Mouse (Mus musculus): ENCODE results near the gene Ccdc62.
A peak's percentile ranks its signal among the peaks of the same experiment; 100 is the strongest.

Gene Ccdc62

GRCm38 (mm10) chr5:123930508-123930989 lies at the start of gene Ccdc62:
Ccdc62 (plus strand) TSS chr5:123930679.
- DNase-seq, result peak; percentile 92 to 95

- no peak for DNase-seq
These were observed 49.7 kb upstream of the Ccdc62 start for GRCm38 (mm10) chr5:123880778-123881177.

GRCm38 (mm10) chr5:123883891-123884290 lies 46.6 kb upstream of the Ccdc62 start:
- no peak for DNase-seq

GRCm38 (mm10) chr5:123884332-123884731 lies 46.1 kb upstream of the Ccdc62 start:
- DNase-seq, result no peak

GRCm38 (mm10) chr5:123886365-123886764 lies 44.1 kb upstream of the Ccdc62 start:
- no peak for DNase-seq

GRCm38 (mm10) chr5:123890312-123890711 lies 40.2 kb upstream of the Ccdc62 start:
- DNase-seq, result no peak

GRCm38 (mm10) chr5:123890987-123891386 lies 39.5 kb upstream of the Ccdc62 start:
- no peak for DNase-seq

- peak; percentile 11 to 13 for DNase-seq
These were observed 38.8 kb upstream of the Ccdc62 start for GRCm38 (mm10) chr5:123891669-123892068.

GRCm38 (mm10) chr5:123893520-123893919 lies 37.0 kb upstream of the Ccdc62 start:
- no peak for DNase-seq

GRCm38 (mm10) chr5:123896395-123896794 lies 34.1 kb upstream of the Ccdc62 start:
- DNase-seq, result no peak

- DNase-seq, result no peak
These were observed 33.1 kb upstream of the Ccdc62 start for GRCm38 (mm10) chr5:123897352-123897751.

GRCm38 (mm10) chr5:123904059-123904672 lies 26.3 kb upstream of the Ccdc62 start:
- DNase-seq, result no peak

GRCm38 (mm10) chr5:123906146-123906975 lies 24.1 kb upstream of the Ccdc62 start:
- DNase-seq, result no peak

- peak; percentile 99 to 100 for DNase-seq
These were observed 23.4 kb upstream of the Ccdc62 start, which contains the start of gene Denr for GRCm38 (mm10) chr5:123906976-123907630. Denr (plus strand) TSS chr5:123907175.

- DNase-seq, result no peak
These were observed 22.9 kb upstream of the Ccdc62 start for GRCm38 (mm10) chr5:123907631-123907977.

GRCm38 (mm10) chr5:123914852-123915251 lies 15.6 kb upstream of the Ccdc62 start:
- DNase-seq, result no peak

GRCm38 (mm10) chr5:123922112-123922511 lies 8.4 kb upstream of the Ccdc62 start:
- DNase-seq, result no peak

- DNase-seq, result no peak
These were observed 3.4 kb upstream of the Ccdc62 start, which contains the start of gene Gm43518 for GRCm38 (mm10) chr5:123927118-123927517. Gm43518 (plus strand) TSS chr5:123927418.

GRCm38 (mm10) chr5:123931131-123931530 lies 652 bp downstream of the Ccdc62 start:
- no peak for DNase-seq

GRCm38 (mm10) chr5:123932927-123933326 lies 2.4 kb downstream of the Ccdc62 start:
- no peak for DNase-seq

- no peak for DNase-seq
These were observed 3.1 kb downstream of the Ccdc62 start for GRCm38 (mm10) chr5:123933556-123933955.

GRCm38 (mm10) chr5:123933957-123934591 lies 3.6 kb downstream of the Ccdc62 start:
- no peak for DNase-seq

- DNase-seq, result no peak
These were observed 5.5 kb downstream of the Ccdc62 start for GRCm38 (mm10) chr5:123935931-123936330.

All from cerebellum, postnatal 36 days (tissue).